Mouse (Mus musculus): ENCODE results near the gene Eme1.
"Not testable (repeated sequence)": the region's sequence is repeated elsewhere in the genome, so short reads cannot be mapped to it uniquely, and the experiment has no call there.

Eme1 gene

GRCm38 (mm10) chr11:94653663-94654436 is at the start of gene Eme1, which contains the start of gene Mrpl27:
Eme1 (minus strand) TSS chr11:94653964.
Mrpl27 (plus strand) TSS chr11:94653767.
- DNase-seq, result peak; percentile 84 to 89

GRCm38 (mm10) chr11:94702216-94702610 is 48.4 kb upstream of the Eme1 start:
- no peak for DNase-seq

- no peak for DNase-seq
Observed at GRCm38 (mm10) chr11:94701401-94702215, 47.8 kb upstream of the Eme1 start.

GRCm38 (mm10) chr11:94699399-94699798 is 45.6 kb upstream of the Eme1 start:
- DNase-seq, result no peak

GRCm38 (mm10) chr11:94697703-94698464 is 44.1 kb upstream of the Eme1 start:
- DNase-seq, result peak; percentile 73 to 81

GRCm38 (mm10) chr11:94697140-94697539 is 43.4 kb upstream of the Eme1 start:
- DNase-seq, result peak; percentile 25 to 44

GRCm38 (mm10) chr11:94695508-94695907 is 41.7 kb upstream of the Eme1 start:
- DNase-seq, result no peak

GRCm38 (mm10) chr11:94692502-94692901 is 38.7 kb upstream of the Eme1 start:
- DNase-seq, result not testable (repeated sequence)

- no peak for DNase-seq
Observed at GRCm38 (mm10) chr11:94687178-94687577, 33.4 kb upstream of the Eme1 start.

- no peak for DNase-seq
Observed at GRCm38 (mm10) chr11:94682427-94682826, 28.7 kb upstream of the Eme1 start.

- DNase-seq, result no peak
Observed at GRCm38 (mm10) chr11:94681640-94682039, 27.9 kb upstream of the Eme1 start.

- no peak for DNase-seq
Observed at GRCm38 (mm10) chr11:94680639-94681038, 26.9 kb upstream of the Eme1 start.

- no peak for DNase-seq
Observed at GRCm38 (mm10) chr11:94677607-94678145, 23.9 kb upstream of the Eme1 start.

GRCm38 (mm10) chr11:94676754-94677606 is 23.2 kb upstream of the Eme1 start, which contains the start of gene Xylt2:
Xylt2 (minus strand) TSS chr11:94677515.
- peak; percentile 95 for DNase-seq

GRCm38 (mm10) chr11:94676308-94676707 is 22.5 kb upstream of the Eme1 start:
- no peak for DNase-seq

GRCm38 (mm10) chr11:94675446-94675845 is 21.7 kb upstream of the Eme1 start:
- DNase-seq, result no peak

GRCm38 (mm10) chr11:94674984-94675383 is 21.2 kb upstream of the Eme1 start:
- no peak for DNase-seq

- DNase-seq, result no peak
Observed at GRCm38 (mm10) chr11:94665281-94665680, 11.5 kb upstream of the Eme1 start.

GRCm38 (mm10) chr11:94661344-94661743 is 7.6 kb upstream of the Eme1 start:
- DNase-seq, result no peak

GRCm38 (mm10) chr11:94652973-94653372 is 791 bp downstream of the Eme1 start:
- no peak for DNase-seq

GRCm38 (mm10) chr11:94651241-94651640 is 2.5 kb downstream of the Eme1 start:
- DNase-seq, result not testable (repeated sequence)

GRCm38 (mm10) chr11:94646457-94646856 is 7.3 kb downstream of the Eme1 start:
- no peak for DNase-seq
